Mouse (Mus musculus): ENCODE measurements around the gene Stmn1.

GRCm38 (mm10) chr4:134432686-134433360 lies 35.3 kb upstream of the Stmn1 start:
- no peak for TF ChIP-seq CTCF (IDR thresholded peaks at IDR 0.05; ENCODE audit: low read depth)
- TF ChIP-seq EP300 (optimal IDR thresholded peaks at IDR 0.05): no peak
